Mouse (Mus musculus) B cell, adult 2 months (primary cell): ENCODE measurements around the gene Ankk1.

Experiments used
- DNase-seq, 2 experiments: peaks; one replicate each; pipeline ENCODE4 v3.0.0; 2022

The Ankk1 gene

GRCm38 (mm10) chr9:49426921-49427320 is at the start of gene Ankk1:
Gene Ankk1, minus strand, starts transcription at chr9:49427021.
- no peak for DNase-seq

DNA sequence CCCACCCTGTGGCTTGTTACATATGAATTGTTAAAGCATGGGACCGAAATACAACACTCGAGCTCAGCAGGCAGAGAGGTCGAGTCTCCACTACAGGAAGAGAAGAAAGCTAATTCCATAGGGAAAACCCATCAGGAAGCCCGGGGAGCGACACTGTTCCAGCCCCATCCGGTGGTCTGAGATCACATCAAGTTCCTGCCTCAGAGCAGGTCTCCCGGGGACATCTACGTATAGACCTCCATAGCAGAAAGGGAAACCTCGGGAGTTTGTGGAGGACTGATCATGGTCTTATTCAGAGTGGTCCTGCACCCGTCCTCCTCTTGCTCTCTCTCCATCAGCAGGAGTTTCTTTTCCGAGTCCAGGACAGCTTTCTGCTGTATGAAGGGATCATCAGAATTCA is 45.3 kb upstream of the Ankk1 start:
- DNase-seq = no peak

DNA sequence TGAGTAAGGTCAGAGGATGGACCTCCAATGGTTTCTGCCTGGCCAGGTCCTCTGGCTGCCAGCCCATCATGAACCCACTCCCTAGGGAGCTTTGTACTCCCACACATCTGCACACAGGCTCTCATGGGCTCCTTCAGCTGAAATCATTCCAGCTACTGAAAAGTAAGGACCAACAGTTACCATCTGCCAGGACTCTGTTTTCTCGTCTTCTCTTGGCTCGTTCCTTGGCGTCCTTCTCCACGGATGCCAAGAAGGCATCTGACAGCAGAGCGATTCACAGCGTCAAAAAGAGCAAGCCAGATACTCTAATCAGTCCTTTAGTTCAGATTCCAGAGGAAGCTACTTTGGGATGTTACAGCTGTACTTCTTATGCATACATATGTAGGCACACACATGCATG is 44.1 kb upstream of the Ankk1 start:
- no peak for DNase-seq

DNA sequence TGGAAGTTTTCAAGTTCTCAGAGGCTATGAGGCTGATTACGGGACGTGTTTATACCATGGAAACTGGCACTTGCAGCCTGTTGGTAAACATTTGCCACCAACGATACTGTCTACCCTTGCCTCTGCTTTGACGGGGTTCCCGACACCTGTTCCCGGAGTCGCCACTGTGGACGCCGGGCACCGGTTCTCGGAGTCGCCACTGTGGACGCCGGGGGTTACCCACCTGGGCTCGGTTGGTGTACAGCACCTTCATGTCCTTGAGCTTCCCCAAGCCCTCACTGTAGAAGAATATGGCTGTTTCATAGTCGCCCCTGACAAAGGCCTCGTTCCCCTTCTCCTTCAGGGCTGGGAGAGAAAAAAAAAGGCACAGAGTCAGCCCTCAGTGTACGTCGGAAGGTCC is 43.2 kb upstream of the Ankk1 start:
- no peak for DNase-seq

DNA sequence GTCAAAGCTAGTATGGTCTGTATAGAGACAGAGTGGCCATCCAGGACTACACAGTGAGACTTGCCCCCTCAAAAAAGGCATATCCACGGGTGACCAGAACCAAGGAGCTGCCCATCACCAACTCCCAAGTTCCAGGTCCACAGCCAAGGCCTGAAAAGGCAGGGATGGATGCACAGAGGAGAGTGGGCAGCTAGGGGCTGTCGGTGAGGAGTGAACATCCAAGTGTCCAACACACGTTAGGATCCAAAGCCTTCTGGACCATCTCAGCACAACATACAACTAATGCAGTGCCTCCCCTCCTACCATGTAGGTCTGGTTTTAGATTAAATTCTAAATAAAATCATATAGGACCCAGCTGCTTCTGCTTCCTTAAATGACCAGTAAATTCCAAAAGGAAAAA is 29.3 kb upstream of the Ankk1 start:
- DNase-seq = no peak

GRCm38 (mm10) chr9:49452396-49452795 is 25.6 kb upstream of the Ankk1 start:
- DNase-seq = no peak

DNA sequence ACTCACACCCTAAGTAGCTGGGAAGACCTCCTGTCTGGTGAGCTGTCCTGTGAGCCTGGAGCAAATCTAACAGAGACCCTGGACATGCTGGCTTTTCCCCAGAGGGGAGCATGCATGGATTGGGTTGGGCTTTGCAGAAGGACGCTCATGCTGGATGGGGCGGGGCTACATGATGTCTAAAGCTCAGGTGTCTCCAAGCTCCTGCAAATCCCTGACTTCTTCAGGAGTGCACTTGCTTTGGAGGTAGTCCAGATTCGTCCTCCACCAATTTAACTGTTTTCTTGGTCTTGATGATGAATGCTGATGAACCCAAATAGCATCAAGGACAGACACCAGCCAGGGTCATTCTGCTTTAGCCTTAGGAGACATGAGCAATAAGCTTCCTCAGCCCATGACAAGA is 23.7 kb upstream of the Ankk1 start:
- no peak for DNase-seq

- no peak for DNase-seq
Observed at GRCm38 (mm10) chr9:49442621-49443020, 15.8 kb upstream of the Ankk1 start.

- no peak for DNase-seq
Observed at GRCm38 (mm10) chr9:49427478-49427877, 657 bp upstream of the Ankk1 start.

- DNase-seq = no peak
Observed at GRCm38 (mm10) chr9:49425585-49425984, 1.2 kb downstream of the Ankk1 start.

DNA sequence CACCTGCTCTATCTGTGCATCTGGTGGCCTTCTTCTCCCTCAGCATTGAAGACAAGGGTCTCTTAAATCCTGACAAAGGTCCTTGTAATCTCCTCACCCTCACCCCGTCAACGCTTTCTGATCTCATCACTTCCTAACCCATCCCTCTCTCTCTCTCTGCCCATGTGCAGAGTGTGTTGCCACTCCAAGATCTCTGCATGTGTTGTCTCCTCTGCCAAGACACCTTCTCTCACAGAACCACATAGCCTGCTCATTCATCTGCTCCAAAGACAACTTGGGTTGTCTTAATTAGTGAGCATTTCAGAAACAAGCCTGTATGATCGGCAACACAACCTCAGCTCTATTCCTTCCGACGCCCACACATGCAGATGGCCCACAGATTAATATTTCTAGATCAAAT is 3.0 kb downstream of the Ankk1 start:
- DNase-seq = no peak

DNA sequence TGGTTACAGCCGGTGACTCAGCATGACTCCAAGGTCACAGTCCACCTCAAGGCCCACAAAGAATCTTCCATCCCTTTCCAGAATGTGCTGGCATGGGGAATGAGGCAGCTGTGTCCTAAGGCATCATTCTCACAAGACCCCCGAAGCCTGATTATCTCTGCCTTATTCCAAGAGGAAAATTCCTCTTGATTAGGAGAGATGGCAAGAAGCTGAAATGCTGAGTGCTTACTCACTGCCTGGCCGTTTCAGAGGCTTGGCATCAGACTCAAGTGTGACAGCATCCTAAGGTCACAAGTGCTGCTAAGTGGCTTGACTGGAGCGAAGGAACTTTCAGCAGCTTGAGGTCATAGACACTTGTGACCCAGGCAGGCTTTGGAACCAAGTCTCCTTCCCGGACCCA is 16.2 kb downstream of the Ankk1 start:
- DNase-seq = no peak

- no peak for DNase-seq
Observed at GRCm38 (mm10) chr9:49407028-49407427, 19.8 kb downstream of the Ankk1 start.

GRCm38 (mm10) chr9:49403711-49404110 is 23.1 kb downstream of the Ankk1 start:
- no peak for DNase-seq

GRCm38 (mm10) chr9:49396006-49396405 is 30.8 kb downstream of the Ankk1 start:
- DNase-seq = no peak

- DNase-seq = no peak
Observed at GRCm38 (mm10) chr9:49392242-49392641, 34.6 kb downstream of the Ankk1 start.

DNA sequence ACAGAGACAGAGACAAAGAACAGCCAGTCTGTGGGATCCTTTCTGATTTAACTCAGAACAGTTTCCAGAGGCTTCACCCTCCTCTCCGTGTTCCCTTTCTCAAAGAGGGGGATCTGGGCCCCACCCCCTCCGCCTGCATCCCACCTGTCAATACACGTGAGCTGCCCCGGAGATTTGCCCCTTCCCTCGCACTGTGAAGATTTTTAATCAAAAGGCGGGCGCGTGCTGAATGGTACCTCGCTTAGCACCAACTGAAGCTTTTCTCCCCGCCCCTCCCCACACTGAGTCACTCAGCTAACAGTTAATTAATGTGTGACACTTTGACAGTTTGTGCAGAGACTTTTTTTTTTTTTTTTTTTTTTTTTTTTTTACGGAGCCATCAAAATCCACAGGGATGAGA is 40.7 kb downstream of the Ankk1 start:
- no peak for DNase-seq

DNA sequence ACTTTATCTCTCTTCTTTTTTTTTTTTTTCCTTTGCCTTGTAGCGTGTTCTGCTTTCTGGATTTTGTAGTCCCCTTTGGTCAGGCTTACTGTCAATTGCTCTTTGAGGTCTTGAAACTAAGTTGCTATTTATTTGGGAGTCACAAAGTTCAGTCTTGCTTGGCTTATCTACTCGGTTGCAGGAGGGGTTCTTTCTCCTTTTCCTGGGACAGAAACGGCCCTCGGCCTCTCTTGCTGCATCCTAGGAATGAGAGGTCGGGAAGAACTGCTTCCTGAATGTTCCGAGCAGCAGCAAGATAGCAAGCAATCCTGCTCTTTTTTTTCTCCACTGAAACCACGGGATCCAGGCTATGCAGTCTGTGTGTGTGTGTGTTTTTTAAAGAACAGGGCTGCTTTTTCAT is 41.5 kb downstream of the Ankk1 start:
- no peak for DNase-seq

DNA sequence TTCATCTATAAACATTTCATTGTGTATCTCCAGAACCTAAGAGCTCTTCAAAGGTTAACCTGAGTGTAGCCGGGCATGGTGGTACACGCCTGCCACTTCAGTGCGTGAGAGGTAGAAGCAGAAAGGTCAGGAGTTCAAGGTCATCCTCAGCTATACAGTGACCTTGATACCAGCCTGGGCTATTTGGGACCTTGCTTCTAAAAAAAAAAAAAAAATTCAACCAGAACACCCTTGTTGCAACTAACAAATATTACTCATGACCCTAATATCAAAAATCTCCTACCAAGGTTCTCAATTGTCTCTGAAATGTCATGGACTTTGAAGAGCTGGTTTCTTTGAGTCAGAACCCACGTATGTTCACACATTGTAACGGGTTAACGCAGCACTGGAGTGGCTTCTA is 42.0 kb downstream of the Ankk1 start:
- no peak for DNase-seq

GRCm38 (mm10) chr9:49384041-49384440 is 42.8 kb downstream of the Ankk1 start:
- no peak for DNase-seq

GRCm38 (mm10) chr9:49379962-49380361 is 46.9 kb downstream of the Ankk1 start:
- no peak for DNase-seq

DNA sequence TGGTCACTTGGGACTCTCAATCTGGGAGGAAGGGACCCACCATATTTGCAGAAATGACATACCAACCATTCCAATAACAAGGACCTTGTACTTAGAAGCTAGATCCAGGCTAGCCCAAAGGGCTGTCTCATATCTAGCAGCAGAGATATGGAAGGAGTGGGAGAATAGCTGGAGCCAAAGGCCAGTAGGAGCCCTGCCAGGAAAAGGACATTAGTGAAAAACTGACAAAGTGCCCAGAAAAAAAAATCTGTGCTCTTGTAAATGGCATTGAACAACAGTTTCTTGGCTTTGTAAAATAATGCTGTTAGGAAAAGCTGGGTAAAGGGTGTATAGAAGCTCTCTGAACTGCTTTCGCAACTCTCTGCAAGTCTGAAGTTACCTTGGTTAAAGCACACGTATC is 52.9 kb downstream of the Ankk1 start:
- DNase-seq = no peak

DNA sequence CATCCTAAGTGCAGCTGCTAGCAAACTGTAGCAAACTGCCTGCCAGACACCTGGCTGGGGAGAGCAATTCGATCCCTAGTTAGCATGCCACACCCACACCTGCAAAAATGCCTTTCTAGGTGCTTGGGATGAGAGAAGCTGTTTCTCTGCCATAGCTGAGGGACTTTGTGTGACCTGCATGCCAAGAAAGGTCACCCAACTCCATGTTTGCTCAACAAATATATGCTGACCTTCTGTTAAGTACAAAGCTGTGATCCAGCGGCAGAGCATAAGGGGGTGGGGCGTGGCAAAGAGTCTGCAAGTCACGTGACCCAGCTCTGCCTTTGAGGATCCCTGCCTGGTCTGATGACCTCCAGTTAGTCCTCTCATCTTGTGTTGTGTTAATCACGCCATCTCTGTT is 61.1 kb downstream of the Ankk1 start:
- no peak for DNase-seq
